Mouse (Mus musculus) embryonic facial prominence, embryonic 15.5 days (tissue): Measurements from ENCODE around the gene Tmem119. TPM values are rescaled to one million over a fixed set of nuclear protein-coding genes. Genes with fewer than 3 reads are reported as not detected.

ENCODE experiments used
- ATAC-seq: fragments of 200-750 bp; cut with Nextera tagmentation; 2 replicates; pipeline ENCODE4 v1.8.0; 2017; ENCODE audit warnings: low read depth, moderate TSS enrichment; ENCODE audit not compliant: insufficient number of reproducible peaks, low FRiP score, low TSS enrichment
- H3K27ac ChIP-seq: fragments of 300-500 bp; sonication (generic); replicated peaks from 2 replicates; pipeline ENCODE4 v1.5.1; 2015; ENCODE audit warnings: mild to moderate bottlenecking, inconsistent platforms
- H3K27me3 ChIP-seq: fragments of 300-500 bp; sonication (generic); 2 replicates; pipeline ENCODE4 v1.6.1; 2015; ENCODE audit warnings: inconsistent platforms
- H3K36me3 ChIP-seq: fragments of 300-500 bp; sonication (generic); 2 replicates; pipeline ENCODE4 v1.6.1; 2015; ENCODE audit warnings: mild to moderate bottlenecking, inconsistent platforms
- H3K4me1 ChIP-seq: fragments of 300-500 bp; sonication (generic); 2 replicates; pipeline ENCODE4 v1.6.1; 2015; ENCODE audit warnings: inconsistent platforms
- H3K4me2 ChIP-seq: fragments of 300-500 bp; sonication (generic); replicated peaks from 2 replicates; pipeline ENCODE4 v1.6.1; 2015; ENCODE audit warnings: mild to moderate bottlenecking, inconsistent platforms
- H3K4me3 ChIP-seq: fragments of 300-500 bp; sonication (generic); replicated peaks from 2 replicates; pipeline ENCODE4 v1.5.1; 2015; ENCODE audit warnings: mild to moderate bottlenecking, inconsistent platforms
- H3K9ac ChIP-seq: fragments of 300-500 bp; sonication (generic); 2 replicates; pipeline ENCODE4 v1.6.1; 2015; ENCODE audit warnings: inconsistent platforms
- H3K9me3 ChIP-seq: fragments of 300-500 bp; sonication (generic); replicated peaks from 2 replicates; pipeline ENCODE4 v1.6.1; 2016; ENCODE audit warnings: inconsistent platforms
- WGBS: fragments of 180-500 bp; shearing (Covaris S2); methylation state at CpG from one replicate; pipeline ENCODE4 v1.1.7; 2015; 5-methylcytosine and 5-hydroxymethylcytosine counted together
- polyA plus RNA-seq: library from polyadenylated mRNA; unstranded; fragments of >200 nt; fragmentation: Nextera tagmentation; extraction: Ambion mirVana; gene quantifications from 2 replicates; pipeline ENCODE4 v1.2.1, GENCODE M21; 2015

Gene Tmem119
- polyA plus RNA-seq, 1 experiment from 2014 or later = 197 TPM

GRCm38 (mm10) chr5:113755347-113756030 is 44.8 kb downstream of the Tmem119 start:
- H3K4me2 ChIP-seq = no peak overlapping the region
- peaks cover 97% of the 10 kb centered on the region for H3K36me3 ChIP-seq
- no peak overlapping the region for H3K4me3 ChIP-seq
- no peaks in the 10 kb centered on the region for H3K27me3 ChIP-seq
- no peaks in the 10 kb centered on the region for H3K4me1 ChIP-seq
- H3K9ac ChIP-seq = no peak overlapping the region
- no peak for ATAC-seq
- no peaks in the 10 kb centered on the region for H3K9me3 ChIP-seq
- WGBS = 84% methylated on average over 15 of the region's 15 CpGs
- no peak overlapping the region for H3K27ac ChIP-seq

DNA sequence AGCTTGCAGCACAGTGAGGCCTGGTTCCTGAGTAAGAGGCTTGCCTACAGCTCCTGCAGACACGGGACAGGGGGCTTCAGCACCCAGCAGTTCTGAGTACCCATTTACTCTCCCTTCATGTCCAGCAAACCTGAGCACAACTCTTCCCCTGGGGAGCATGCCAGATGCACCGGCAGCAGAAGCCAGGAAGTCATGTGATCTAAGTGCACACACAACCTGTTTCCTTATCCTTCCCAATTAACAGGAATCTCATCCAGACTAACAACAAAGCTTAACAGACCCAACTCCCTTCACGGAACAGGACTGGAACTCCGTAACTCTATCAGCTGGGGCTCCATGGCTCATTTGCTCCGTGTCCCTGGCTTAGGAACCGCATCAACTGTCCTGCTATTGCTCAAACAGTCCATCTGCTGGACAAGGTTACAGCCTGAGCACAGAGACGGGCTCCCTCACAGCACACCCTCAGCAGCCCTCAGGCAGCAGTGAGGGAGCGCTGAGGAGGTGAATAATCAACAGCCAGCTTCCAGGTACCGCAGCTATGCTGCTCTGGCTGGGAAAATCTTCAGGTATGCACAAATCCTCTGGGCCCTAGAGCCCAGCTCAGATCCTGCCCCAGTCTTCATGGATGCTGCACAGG is 48.7 kb downstream of the Tmem119 start:
- Histone ChIP-seq H3K4me1 (no peaks in the 10 kb centered on the region), H3K4me3 (no peak overlapping the region), H3K36me3 (peaks cover 98% of the 10 kb centered on the region), H3K27me3 (no peaks in the 10 kb centered on the region), H3K27ac (no peak overlapping the region), H3K9me3 (no peaks in the 10 kb centered on the region), H3K4me2 (no peak overlapping the region), H3K9ac (no peak overlapping the region)
- ATAC-seq = no peak
- WGBS = 84% methylated on average over 9 of the region's 9 CpGs

DNA sequence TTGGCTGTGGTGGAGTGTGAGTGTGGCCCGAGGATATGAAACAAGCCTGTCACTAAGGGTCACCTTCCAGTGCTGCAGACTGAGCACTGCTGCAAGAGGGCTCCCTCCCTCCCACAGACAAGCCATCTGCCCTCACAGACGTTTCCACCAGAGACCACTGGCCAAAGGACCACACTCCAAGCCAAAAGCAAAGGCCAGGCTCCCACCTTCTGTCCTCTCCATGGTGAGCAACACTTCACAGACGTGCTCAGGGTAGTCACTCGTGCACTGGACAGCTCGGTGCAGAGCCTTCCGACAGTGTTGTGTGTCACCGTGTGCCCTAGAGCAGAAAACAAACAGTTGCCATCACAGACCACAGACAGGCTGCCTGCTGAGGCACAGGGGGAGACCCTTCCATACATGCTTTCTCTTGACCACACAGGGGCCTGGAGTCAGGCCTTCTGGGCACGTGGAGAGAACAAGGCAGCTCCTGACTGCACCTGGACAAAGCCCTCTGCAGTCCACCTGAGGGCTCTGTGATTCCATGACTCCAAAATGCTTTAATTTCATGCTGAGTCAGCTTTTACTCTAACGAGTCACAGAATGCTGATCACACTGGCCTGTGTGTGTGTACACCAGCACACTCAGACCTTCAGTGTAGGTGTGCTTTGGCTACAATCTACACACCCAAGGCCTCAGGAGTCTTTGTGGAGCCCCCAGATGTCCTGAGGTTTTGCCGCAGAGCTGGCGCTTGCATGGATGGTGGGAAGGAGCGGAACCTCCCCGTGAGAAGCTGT is 51.6 kb downstream of the Tmem119 start:
- Histone ChIP-seq H3K4me3 (no peak overlapping the region), H3K4me1 (no peaks in the 10 kb centered on the region), H3K36me3 (peaks cover 99% of the 10 kb centered on the region), H3K27ac (no peak overlapping the region), H3K4me2 (no peak overlapping the region), H3K9ac (no peak overlapping the region), H3K27me3 (no peaks in the 10 kb centered on the region), H3K9me3 (no peaks in the 10 kb centered on the region)
- WGBS = 92% methylated on average over 13 of the region's 13 CpGs
- no peak for ATAC-seq

DNA sequence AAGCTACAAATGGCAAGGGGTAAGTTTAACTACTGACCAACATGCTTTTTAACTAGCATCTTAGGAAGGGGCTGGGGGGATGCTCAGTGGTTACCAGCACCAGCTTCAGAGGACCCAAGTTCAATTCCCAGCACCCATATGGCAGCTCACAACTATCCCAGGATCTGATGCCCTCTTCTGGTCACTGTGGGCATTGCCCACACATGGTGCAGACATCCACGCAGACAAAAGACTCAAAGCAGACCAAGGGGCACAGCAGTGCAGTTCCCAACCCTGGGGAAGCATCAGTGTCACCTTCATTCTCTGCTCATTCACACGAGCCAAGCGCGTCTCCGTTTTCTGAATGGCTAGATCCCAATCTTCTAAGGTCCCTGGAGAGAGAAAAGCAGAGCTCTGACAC is 52.7 kb downstream of the Tmem119 start:
- no peak overlapping the region for H3K4me3 ChIP-seq
- H3K36me3 ChIP-seq = peaks cover 99% of the 10 kb centered on the region
- H3K27me3 ChIP-seq = no peaks in the 10 kb centered on the region
- no peak overlapping the region for H3K4me2 ChIP-seq
- no peak for ATAC-seq
- H3K9ac ChIP-seq = no peak overlapping the region
- no peak overlapping the region for H3K27ac ChIP-seq
- H3K9me3 ChIP-seq = no peaks in the 10 kb centered on the region
- 94% methylated on average over 5 of the region's 5 CpGs for WGBS
- no peaks in the 10 kb centered on the region for H3K4me1 ChIP-seq

Other genes starting within 250 kb of the Tmem119 start
- gene Cmklr1, start 150.1 kb downstream of the Tmem119 start, polyA plus RNA-seq = 7.0 and 12.4 TPM in 2 replicates
- gene 1700069L16Rik, start 75.7 kb downstream of the Tmem119 start, polyA plus RNA-seq = not detected in 2 replicates
- gene Ficd, start 64.7 kb downstream of the Tmem119 start, polyA plus RNA-seq = 8.5 and 8.7 TPM in 2 replicates
- 47.9 and 48.0 TPM in 2 replicates for gene Sart3, start 28.0 kb downstream of the Tmem119 start, polyA plus RNA-seq
- 102 and 106 TPM in 2 replicates for gene Iscu, start 27.8 kb downstream of the Tmem119 start, polyA plus RNA-seq
- gene Selplg, start 32.1 kb upstream of the Tmem119 start, polyA plus RNA-seq = 5.3 TPM in 2 replicates
- gene Coro1c, start 108.2 kb upstream of the Tmem119 start, polyA plus RNA-seq = 99.0 and 101 TPM in 2 replicates
- 10.7 and 12.8 TPM in 2 replicates for gene Ssh1, start 193.4 kb upstream of the Tmem119 start, polyA plus RNA-seq
- gene Dao, start 203.2 kb upstream of the Tmem119 start, polyA plus RNA-seq = not detected in 2 replicates